Mouse (Mus musculus) spleen, adult 2 months (tissue): ENCODE results near the gene Rnaseh1. TPM values are rescaled to one million over a fixed set of nuclear protein-coding genes. Genes with fewer than 3 reads are reported as not detected.

Experiments
- DNase-seq, 2 experiments: peaks; one replicate each; pipeline versions ENCODE4 v3.0.0 to v3.0.0-alpha.2; 2012 to 2021; ENCODE audit warnings: low spot score in 2 of 2, low read depth in 1 of 2
- H3K27ac ChIP-seq: fragments of 200-500 bp; 2 replicates; pipeline ENCODE4 v1.5.1; 2012; ENCODE audit warnings: low read length, inconsistent platforms; ENCODE audit not compliant: insufficient read depth
- H3K27me3 ChIP-seq: fragments of 200-500 bp; 2 replicates; pipeline ENCODE4 v1.6.1; 2012; ENCODE audit warnings: mild to moderate bottlenecking, moderate library complexity, low read length, inconsistent platforms; ENCODE audit not compliant: control insufficient read depth, insufficient read depth
- H3K36me3 ChIP-seq: fragments of 200-500 bp; 2 replicates; pipeline ENCODE4 v1.6.1; 2012; ENCODE audit warnings: mild to moderate bottlenecking, low read length, inconsistent platforms; ENCODE audit not compliant: control insufficient read depth, insufficient read depth
- H3K4me1 ChIP-seq: fragments of 200-500 bp; 2 replicates; pipeline ENCODE4 v1.6.1; 2011; ENCODE audit warnings: inconsistent platforms; ENCODE audit not compliant: control insufficient read depth, insufficient read depth, insufficient read length
- H3K4me3 ChIP-seq: fragments of 200-500 bp; 2 replicates; pipeline ENCODE4 v1.5.1; 2011; ENCODE audit warnings: mild to moderate bottlenecking, inconsistent platforms; ENCODE audit not compliant: insufficient read depth, insufficient read length; ENCODE audit errors: extremely low read depth
- CTCF ChIP-seq: fragments of 200-500 bp; IDR thresholded peaks from 2 replicates; pipeline ENCODE4 v1.5.1; 2011; ENCODE audit warnings: mild to moderate bottlenecking, inconsistent platforms; ENCODE audit not compliant: insufficient read depth, insufficient read length, insufficient replicate concordance; ENCODE audit errors: extremely low read depth
- POLR2A ChIP-seq: fragments of 200-500 bp; IDR thresholded peaks from 2 replicates; pipeline ENCODE4 v1.6.1; 2011; ENCODE audit warnings: low read depth, low read length, inconsistent platforms
- WGBS: fragments of 180-500 bp; shearing (Covaris S2); methylation state at CpG from one replicate; pipeline ENCODE4 v1.1.7; 2018; 5-methylcytosine and 5-hydroxymethylcytosine counted together
- polyA plus RNA-seq: library from polyadenylated mRNA; depleted of rRNA; stranded (reverse); fragments of >200 nt; gene quantifications from 2 replicates; pipeline ENCODE4 v1.2.3, GENCODE M21; 2012

Gene Rnaseh1
- polyA plus RNA-seq, 1 experiment, result 10.2 TPM

DNA sequence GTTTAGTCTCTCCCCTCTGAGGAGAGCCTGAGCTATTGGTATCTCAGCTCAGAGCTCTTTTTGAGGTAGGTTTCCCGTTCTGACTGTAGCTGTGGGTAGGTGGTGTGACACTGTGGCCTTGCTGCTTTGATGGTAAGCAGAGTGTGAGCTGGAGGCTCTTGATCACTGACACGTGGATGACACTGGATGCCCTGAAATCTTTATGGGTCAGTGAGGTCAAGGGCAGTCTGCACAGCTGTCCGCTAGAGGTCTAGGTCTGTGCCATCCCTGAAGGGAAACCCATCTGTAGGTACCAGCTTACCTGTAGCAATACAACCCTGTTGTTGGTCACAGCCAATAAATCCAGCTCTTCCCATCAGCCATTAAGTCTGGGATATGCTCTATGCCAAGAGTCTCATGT is 36.4 kb downstream of the Rnaseh1 start:
- Histone ChIP-seq H3K4me1 (no peaks in the 10 kb centered on the region), H3K36me3 (peaks cover 10% of the 10 kb centered on the region), H3K4me3 (no peak overlapping the region), H3K27me3 (no peaks in the 10 kb centered on the region), H3K27ac (no peak overlapping the region)
- DNase-seq, result no peak
- WGBS, result 76% methylated on average over 3 of the region's 3 CpGs
- TF ChIP-seq CTCF (no peak), POLR2A (no peak)

GRCm38 (mm10) chr12:28686199-28686879 is 36.9 kb downstream of the Rnaseh1 start:
- no peak overlapping the region for H3K4me3 ChIP-seq
- H3K36me3 ChIP-seq, result peaks cover 10% of the 10 kb centered on the region
- 89% methylated on average over 8 of the region's 8 CpGs for WGBS
- TF ChIP-seq POLR2A (no peak), CTCF (no peak)
- DNase-seq, result no peak
- H3K27me3 ChIP-seq, result no peaks in the 10 kb centered on the region
- no peak overlapping the region for H3K27ac ChIP-seq
- H3K4me1 ChIP-seq, result no peaks in the 10 kb centered on the region

DNA sequence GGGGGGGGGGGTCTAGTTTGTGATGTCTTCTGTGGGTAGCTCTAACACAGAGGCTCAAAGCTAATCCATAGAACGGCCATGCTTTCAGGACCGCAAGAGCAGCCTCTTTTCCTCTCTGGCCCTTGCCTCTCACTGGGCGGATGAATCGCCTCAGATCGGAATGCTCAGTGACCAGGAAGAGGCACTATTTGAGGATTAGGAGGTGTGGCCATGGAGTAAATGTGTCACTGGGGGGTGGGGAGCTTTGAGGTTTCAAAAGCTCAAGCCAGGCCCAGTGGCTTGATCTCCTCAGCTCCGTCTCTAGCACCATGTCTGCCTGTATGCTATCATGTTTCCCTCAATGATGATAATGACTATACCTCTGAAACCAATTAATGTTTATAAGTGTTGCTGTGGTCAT is 39.6 kb downstream of the Rnaseh1 start:
- Histone ChIP-seq H3K4me3 (no peak overlapping the region), H3K4me1 (no peaks in the 10 kb centered on the region), H3K36me3 (peaks cover 15% of the 10 kb centered on the region), H3K27me3 (no peaks in the 10 kb centered on the region), H3K27ac (no peak overlapping the region)
- no peak for TF ChIP-seq POLR2A
- TF ChIP-seq CTCF, result no peak
- WGBS, result 94% methylated on average over 6 of the region's 6 CpGs
- DNase-seq, result no peak

- no peak for DNase-seq
- H3K4me3 ChIP-seq, result no peak overlapping the region
- peaks cover 25% of the 10 kb centered on the region for H3K36me3 ChIP-seq
- H3K4me1 ChIP-seq, result no peaks in the 10 kb centered on the region
- H3K27me3 ChIP-seq, result no peaks in the 10 kb centered on the region
- H3K27ac ChIP-seq, result no peak overlapping the region
- WGBS, result 95% methylated on average over 7 of the region's 7 CpGs
- TF ChIP-seq CTCF (no peak), POLR2A (no peak)
These were observed 41.3 kb downstream of the Rnaseh1 start for GRCm38 (mm10) chr12:28690730-28691129.

GRCm38 (mm10) chr12:28693738-28694137 is 44.3 kb downstream of the Rnaseh1 start:
- no peak for TF ChIP-seq CTCF
- TF ChIP-seq POLR2A, result no peak
- no peaks in the 10 kb centered on the region for H3K4me1 ChIP-seq
- WGBS, result 88% methylated on average over 3 of the region's 3 CpGs
- H3K27ac ChIP-seq, result no peak overlapping the region
- DNase-seq, result no peak
- H3K4me3 ChIP-seq, result no peak overlapping the region
- H3K36me3 ChIP-seq, result peaks cover 35% of the 10 kb centered on the region
- H3K27me3 ChIP-seq, result no peaks in the 10 kb centered on the region

DNA sequence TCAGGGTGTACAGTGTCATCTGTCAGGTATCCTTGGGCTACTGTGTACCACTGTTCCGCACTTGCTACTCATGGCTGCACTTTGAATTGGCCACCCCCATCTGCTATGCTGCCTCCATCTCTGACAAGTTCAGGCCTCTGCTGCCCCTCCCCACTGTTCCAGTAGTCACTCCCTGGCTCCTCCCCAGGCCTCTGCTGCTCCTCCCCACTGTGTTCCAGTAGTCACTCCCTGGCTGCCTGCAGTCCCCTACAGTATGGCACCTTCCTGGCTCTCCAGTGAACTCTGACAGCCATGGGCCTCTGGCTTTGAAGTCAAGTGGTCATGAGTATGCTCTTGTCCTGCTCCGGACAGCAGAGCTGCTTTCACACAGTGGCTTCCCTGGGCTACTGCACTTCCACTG is 44.8 kb downstream of the Rnaseh1 start:
- WGBS, result 96% methylated on average over 2 of the region's 2 CpGs
- H3K4me3 ChIP-seq, result no peak overlapping the region
- DNase-seq, result no peak
- H3K4me1 ChIP-seq, result no peaks in the 10 kb centered on the region
- TF ChIP-seq POLR2A, result no peak
- TF ChIP-seq CTCF, result no peak
- peaks cover 33% of the 10 kb centered on the region for H3K36me3 ChIP-seq
- no peak overlapping the region for H3K27ac ChIP-seq
- no peaks in the 10 kb centered on the region for H3K27me3 ChIP-seq

GRCm38 (mm10) chr12:28694776-28695175 is 45.4 kb downstream of the Rnaseh1 start:
- Histone ChIP-seq H3K4me3 (no peak overlapping the region), H3K27me3 (no peaks in the 10 kb centered on the region), H3K36me3 (peaks cover 30% of the 10 kb centered on the region), H3K4me1 (no peaks in the 10 kb centered on the region), H3K27ac (no peak overlapping the region)
- WGBS, result 93% methylated on average over 7 of the region's 7 CpGs
- no peak for TF ChIP-seq CTCF
- no peak for DNase-seq
